Mouse (Mus musculus): ENCODE results near the gene Gfy. TPM values are rescaled to one million over a fixed set of nuclear protein-coding genes. Genes with fewer than 3 reads are reported as not detected.

Gfy gene
- polyA plus RNA-seq, 1 experiment from 2014 or later: 1.8 TPM

GRCm38 (mm10) chr7:45211070-45211469, 31.7 kb upstream of the Gfy start:
- Histone ChIP-seq H3K27ac (no peak overlapping the region), H3K4me3 (peak overlapping the region; percentile 20; the same call in 1 of the 2 replicates), H3K27me3 (peaks cover 35% of the 10 kb centered on the region), H3K36me3 (no peaks in the 10 kb centered on the region), H3K9me3 (peaks cover 4% of the 10 kb centered on the region; the same call in 1 of the 2 replicates), H3K4me2 (peak overlapping the region; percentile 44; the same call in 1 of the 2 replicates), H3K9ac (0 out of 2 replicates have a peak overlapping the region, but pooled peaks have one; percentile 51), H3K4me1 (peaks cover 14% of the 10 kb centered on the region)
- no peak for ATAC-seq (ENCODE audit: insufficient number of reproducible peaks, insufficient read depth, low FRiP score, low TSS enrichment, low read depth)
- WGBS: 72% methylated on average over 10 of the region's 10 CpGs

DNA sequence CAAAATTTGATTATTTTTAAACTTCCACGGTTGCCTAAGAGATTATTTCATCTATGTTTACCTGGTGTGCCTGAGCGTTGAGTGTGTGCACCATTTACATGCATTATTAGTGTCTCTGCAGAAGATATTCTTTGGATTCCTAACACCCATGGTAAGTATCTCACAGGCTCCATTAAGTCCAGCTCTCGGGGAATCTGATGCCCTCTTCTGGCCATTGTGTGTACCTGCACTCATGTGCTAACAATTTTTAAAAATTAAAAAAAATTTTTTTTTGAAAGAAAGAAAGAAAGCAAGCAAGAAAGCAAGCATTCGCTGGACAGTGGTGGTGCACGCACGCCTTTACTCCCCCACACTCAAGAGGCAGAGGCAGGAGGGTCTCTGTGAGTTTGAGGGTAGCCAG, 28.9 kb upstream of the Gfy start:
- WGBS: 77% methylated on average over 6 of the region's 6 CpGs

DNA sequence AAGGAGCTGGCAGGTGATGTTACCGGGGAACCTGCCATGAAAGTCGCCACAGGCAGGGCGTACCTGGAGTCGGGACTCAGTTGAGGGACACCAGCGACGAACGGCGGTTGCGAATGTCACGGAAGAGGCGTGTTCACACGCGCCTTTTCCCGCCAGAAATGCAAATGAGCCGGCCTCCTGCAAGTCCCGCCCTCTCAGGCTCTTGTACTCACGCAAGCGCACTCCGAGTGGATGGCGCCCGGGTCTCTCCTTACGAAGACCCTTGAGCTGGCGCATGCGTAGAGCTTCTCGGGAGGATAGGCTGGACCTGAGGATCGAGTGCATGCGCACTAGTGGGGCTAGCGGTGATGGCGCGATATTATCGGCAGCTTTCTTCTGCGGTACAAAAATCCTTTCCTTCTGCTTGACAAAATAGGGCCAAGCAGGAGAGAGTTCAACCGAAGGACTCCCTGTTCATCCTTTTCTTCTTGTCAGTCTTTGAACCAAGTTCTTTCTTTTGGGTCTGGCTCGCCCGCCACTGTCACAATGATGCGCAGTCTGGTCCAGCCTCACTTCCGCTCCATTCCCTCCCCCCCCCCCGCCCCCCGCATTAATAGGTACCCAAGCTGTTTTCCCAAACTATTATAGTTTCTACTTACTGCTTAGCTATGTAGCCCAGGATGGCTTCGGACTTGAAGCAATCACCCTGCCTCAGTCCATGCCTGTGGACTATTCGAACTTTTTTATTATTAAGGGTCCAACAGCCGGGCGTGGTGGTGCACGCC, 25.2 kb upstream of the Gfy start, which contains the start of gene Ccdc155:
Ccdc155 (minus strand) TSS at position 513 of the 764 bp plus-strand sequence.
- Histone ChIP-seq H3K4me3 (peak within 1 kb of the TSS; percentile 48), H3K9me3 (peaks cover 4% of the 10 kb centered on the region; the same call in 1 of the 2 replicates), H3K27me3 (peaks cover 7% of the 10 kb centered on the region), H3K36me3 (no peaks in the 10 kb centered on the region), H3K4me1 (no peaks in the 10 kb centered on the region), H3K27ac (peak within 1 kb of the TSS; percentile 51; the same call in 1 of the 2 replicates), H3K4me2 (peak within 1 kb of the TSS; percentile 55), H3K9ac (peak within 1 kb of the TSS; percentile 61)
- peak; percentile 87 for ATAC-seq (ENCODE audit: insufficient number of reproducible peaks, insufficient read depth, low FRiP score, low TSS enrichment, low read depth)
- WGBS: 9% methylated on average over 43 of the region's 44 CpGs

More for the DNA sequence above, 28.9 kb upstream of the Gfy start:
- Histone ChIP-seq H3K27ac (no peak overlapping the region), H3K4me1 (peaks cover 7% of the 10 kb centered on the region; the same call in 1 of the 2 replicates), H3K36me3 (no peaks in the 10 kb centered on the region), H3K27me3 (peaks cover 35% of the 10 kb centered on the region), H3K4me3 (no peak overlapping the region), H3K9me3 (peaks cover 4% of the 10 kb centered on the region; the same call in 1 of the 2 replicates), H3K9ac (no peak overlapping the region), H3K4me2 (no peak overlapping the region)
- no peak for ATAC-seq (ENCODE audit: insufficient number of reproducible peaks, insufficient read depth, low FRiP score, low TSS enrichment, low read depth)

DNA sequence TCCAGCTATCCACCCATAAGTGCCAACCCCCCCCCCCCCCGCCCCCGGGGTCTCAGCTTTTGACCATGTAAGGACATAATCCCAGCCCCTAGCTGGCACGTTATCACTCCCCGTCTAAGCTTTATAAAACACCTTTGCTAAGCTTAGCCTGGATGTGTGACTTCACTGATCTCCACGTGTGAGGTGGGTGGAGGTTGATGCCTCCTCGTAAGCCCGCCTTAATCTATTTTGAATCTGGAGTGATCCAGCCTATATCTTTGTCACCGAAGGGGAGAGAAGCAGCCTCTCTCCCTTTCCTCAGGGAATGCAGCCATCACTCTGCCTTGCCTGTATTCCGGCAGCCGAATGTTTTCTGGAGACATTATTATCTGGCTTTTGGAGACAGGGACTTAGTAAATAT, 23.3 kb upstream of the Gfy start:
- no peaks in the 10 kb centered on the region for H3K36me3 ChIP-seq
- no peak overlapping the region for H3K4me2 ChIP-seq
- no peaks in the 10 kb centered on the region for H3K4me1 ChIP-seq
- no peaks in the 10 kb centered on the region for H3K9me3 ChIP-seq
- WGBS: 59% methylated on average over 10 of the region's 10 CpGs
- H3K9ac ChIP-seq: no peak overlapping the region
- peaks cover 11% of the 10 kb centered on the region for H3K27me3 ChIP-seq
- H3K4me3 ChIP-seq: no peak overlapping the region
- no peak for ATAC-seq (ENCODE audit: insufficient number of reproducible peaks, insufficient read depth, low FRiP score, low TSS enrichment, low read depth)
- no peak overlapping the region for H3K27ac ChIP-seq

- no peak overlapping the region for H3K27ac ChIP-seq
- no peak overlapping the region for H3K4me3 ChIP-seq
- no peaks in the 10 kb centered on the region for H3K36me3 ChIP-seq
- 81% methylated on average over 11 of the region's 11 CpGs for WGBS
- no peak overlapping the region for H3K9ac ChIP-seq
- ATAC-seq (ENCODE audit: insufficient number of reproducible peaks, insufficient read depth, low FRiP score, low TSS enrichment, low read depth): no peak
- no peaks in the 10 kb centered on the region for H3K4me1 ChIP-seq
- no peaks in the 10 kb centered on the region for H3K9me3 ChIP-seq
- peaks cover 14% of the 10 kb centered on the region for H3K27me3 ChIP-seq
- H3K4me2 ChIP-seq: no peak overlapping the region
Measured at GRCm38 (mm10) chr7:45198961-45199360, 19.6 kb upstream of the Gfy start.

DNA sequence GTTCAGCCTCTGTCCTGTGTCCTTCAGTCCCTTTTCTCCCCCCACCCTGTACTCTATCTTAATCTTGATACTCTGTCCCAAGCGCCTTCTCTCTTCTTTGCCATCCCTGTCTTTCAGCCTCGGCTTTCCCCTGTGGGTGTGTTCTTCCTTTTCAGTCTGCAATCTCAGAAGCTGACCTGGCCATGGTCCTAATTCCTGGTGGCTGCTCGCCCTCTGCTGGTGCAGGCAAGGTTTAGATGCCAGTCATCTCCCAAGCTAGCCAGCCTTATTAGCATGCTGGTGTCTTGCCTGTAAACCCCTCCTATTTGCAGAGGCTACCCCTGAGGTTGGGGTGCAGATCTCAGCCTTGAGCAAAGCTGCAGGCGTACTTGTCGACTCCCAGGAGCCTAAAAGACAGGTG, 19.1 kb upstream of the Gfy start:
- no peaks in the 10 kb centered on the region for H3K9me3 ChIP-seq
- H3K4me1 ChIP-seq: no peaks in the 10 kb centered on the region
- no peak overlapping the region for H3K4me3 ChIP-seq
- no peak overlapping the region for H3K4me2 ChIP-seq
- WGBS: 12% methylated on average over 5 of the region's 5 CpGs
- H3K36me3 ChIP-seq: no peaks in the 10 kb centered on the region
- no peak overlapping the region for H3K9ac ChIP-seq
- no peak for ATAC-seq (ENCODE audit: insufficient number of reproducible peaks, insufficient read depth, low FRiP score, low TSS enrichment, low read depth)
- no peak overlapping the region for H3K27ac ChIP-seq
- H3K27me3 ChIP-seq: peaks cover 14% of the 10 kb centered on the region

GRCm38 (mm10) chr7:45196994-45197393, 17.6 kb upstream of the Gfy start:
- no peak overlapping the region for H3K9ac ChIP-seq

GRCm38 (mm10) chr7:45196176-45196535, 16.8 kb upstream of the Gfy start:
- Histone ChIP-seq H3K36me3 (no peaks in the 10 kb centered on the region), H3K4me2 (no peak overlapping the region), H3K27ac (no peak overlapping the region), H3K4me1 (peaks cover 9% of the 10 kb centered on the region; the same call in 1 of the 2 replicates), H3K9ac (no peak overlapping the region), H3K9me3 (no peaks in the 10 kb centered on the region), H3K27me3 (peaks cover 22% of the 10 kb centered on the region), H3K4me3 (no peak overlapping the region)
- no peak for ATAC-seq (ENCODE audit: insufficient number of reproducible peaks, insufficient read depth, low FRiP score, low TSS enrichment, low read depth)
- whole genome bisulfite sequencing: 86% methylated on average over 4 of the region's 4 CpGs

More at GRCm38 (mm10) chr7:45196994-45197393, 17.6 kb upstream of the Gfy start:
- Histone ChIP-seq H3K4me1 (peaks cover 2% of the 10 kb centered on the region; the same call in 1 of the 2 replicates), H3K4me3 (no peak overlapping the region), H3K9me3 (no peaks in the 10 kb centered on the region), H3K27me3 (peaks cover 14% of the 10 kb centered on the region), H3K4me2 (no peak overlapping the region), H3K36me3 (no peaks in the 10 kb centered on the region), H3K27ac (no peak overlapping the region)
- WGBS: 59% methylated on average over 5 of the region's 5 CpGs
- ATAC-seq (ENCODE audit: insufficient number of reproducible peaks, insufficient read depth, low FRiP score, low TSS enrichment, low read depth): no peak

DNA sequence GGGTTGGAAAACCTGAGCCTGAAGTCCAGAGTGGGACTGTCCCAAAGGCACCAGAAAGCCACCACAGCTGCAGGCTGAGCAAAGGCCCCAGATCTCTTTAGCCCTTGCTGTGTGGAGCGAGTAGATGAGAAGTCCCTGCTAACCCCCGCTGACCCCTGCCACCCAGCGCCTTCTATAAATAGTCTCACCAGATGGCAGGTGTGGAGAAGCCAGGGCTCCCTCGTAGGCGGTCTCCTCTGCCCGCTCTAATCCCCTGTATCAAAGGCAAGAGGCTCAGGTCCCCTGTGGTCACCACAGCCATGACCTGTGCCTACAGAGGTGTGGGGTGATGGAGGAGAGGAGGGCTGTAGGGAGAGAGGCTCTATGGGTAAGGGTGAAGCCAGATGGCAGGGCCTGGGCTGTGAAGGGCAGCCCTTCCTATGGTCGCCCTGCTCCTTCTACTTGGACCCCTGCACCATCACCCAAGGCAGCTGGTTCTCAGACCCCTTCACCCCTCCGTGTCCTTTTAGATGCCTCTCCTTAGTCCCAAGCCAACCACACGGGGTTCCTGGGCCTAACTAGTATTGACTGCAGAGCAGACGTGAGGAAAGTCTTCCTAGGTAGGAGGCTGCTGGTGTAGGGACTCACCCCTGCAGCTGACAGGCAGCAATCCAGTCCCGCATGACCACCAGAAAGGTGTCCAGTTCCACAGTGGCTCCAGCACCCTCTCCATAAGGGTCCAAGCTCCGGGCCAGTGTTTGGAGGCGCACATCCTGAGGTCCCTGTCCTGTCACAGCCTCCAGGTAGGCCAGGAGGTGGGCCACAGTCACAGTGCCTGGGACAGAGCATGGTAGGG, 16.2 kb upstream of the Gfy start:
- Histone ChIP-seq H3K9ac (no peak overlapping the region), H3K27ac (no peak overlapping the region)

GRCm38 (mm10) chr7:45193871-45194785, 14.8 kb upstream of the Gfy start:
- Histone ChIP-seq H3K4me1 (peaks cover 9% of the 10 kb centered on the region; the same call in 1 of the 2 replicates), H3K9me3 (no peaks in the 10 kb centered on the region), H3K9ac (no peak overlapping the region), H3K36me3 (no peaks in the 10 kb centered on the region), H3K4me3 (no peak overlapping the region), H3K27me3 (peaks cover 32% of the 10 kb centered on the region), H3K27ac (no peak overlapping the region), H3K4me2 (no peak overlapping the region)
- WGBS: 69% methylated on average over 17 of the region's 17 CpGs
- no peak for ATAC-seq (ENCODE audit: insufficient number of reproducible peaks, insufficient read depth, low FRiP score, low TSS enrichment, low read depth)

More for the DNA sequence above, 16.2 kb upstream of the Gfy start:
- peaks cover 9% of the 10 kb centered on the region; the same call in 1 of the 2 replicates for H3K4me1 ChIP-seq
- H3K4me2 ChIP-seq: no peak overlapping the region
- H3K27me3 ChIP-seq: peaks cover 26% of the 10 kb centered on the region
- 62% methylated on average over 13 of the region's 13 CpGs for WGBS
- no peaks in the 10 kb centered on the region for H3K9me3 ChIP-seq
- no peak overlapping the region for H3K4me3 ChIP-seq
- H3K36me3 ChIP-seq: no peaks in the 10 kb centered on the region
- ATAC-seq (ENCODE audit: insufficient number of reproducible peaks, insufficient read depth, low FRiP score, low TSS enrichment, low read depth): no peak

DNA sequence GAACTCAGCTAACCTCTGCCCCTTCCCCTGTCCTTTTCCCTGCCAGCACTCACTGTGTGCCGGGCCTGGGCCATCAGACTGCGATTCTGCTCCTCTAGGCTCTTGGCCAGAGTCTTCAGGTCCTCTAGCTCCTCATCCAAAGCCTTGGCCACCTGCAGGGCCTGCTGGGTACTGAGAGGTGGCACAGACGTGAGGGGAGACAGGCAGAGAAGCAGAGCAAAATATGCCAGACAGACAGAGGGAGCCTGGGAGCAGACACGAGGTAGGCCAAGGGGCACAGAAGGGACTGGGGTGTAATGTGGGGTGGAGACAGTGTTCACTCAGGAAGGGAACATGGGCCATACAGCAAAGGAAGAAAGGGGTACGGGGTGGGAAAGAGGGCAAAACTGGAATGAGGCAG, 14.0 kb upstream of the Gfy start:
- ATAC-seq (ENCODE audit: insufficient number of reproducible peaks, insufficient read depth, low FRiP score, low TSS enrichment, low read depth): no peak
- Histone ChIP-seq H3K4me1 (peaks cover 9% of the 10 kb centered on the region; the same call in 1 of the 2 replicates), H3K9ac (no peak overlapping the region)

More for the DNA sequence above, 14.0 kb upstream of the Gfy start:
- no peaks in the 10 kb centered on the region for H3K36me3 ChIP-seq
- H3K27me3 ChIP-seq: peaks cover 34% of the 10 kb centered on the region
- no peak overlapping the region for H3K4me3 ChIP-seq
- H3K4me2 ChIP-seq: no peak overlapping the region
- WGBS: 57% methylated on average over 5 of the region's 5 CpGs
- no peaks in the 10 kb centered on the region for H3K9me3 ChIP-seq
- no peak overlapping the region for H3K27ac ChIP-seq
